Mouse (Mus musculus) heart, postnatal 0 days (tissue): ENCODE measurements at regions not wholly inside any gene's neighbourhood (a gene's known extent, or its start where the extent isn't known, plus 50 kb on each side); places are given as distances from the start of the nearest gene placed in this dataset.

Source experiments
- ATAC-seq: fragments of 200-750 bp; cut with Nextera tagmentation; 2 replicates; pipeline ENCODE4 v1.8.0; 2017; ENCODE audit warnings: low read depth, moderate number of reproducible peaks, moderate library complexity; ENCODE audit not compliant: insufficient read depth
- DNase-seq: peaks from one replicate; pipeline ENCODE4 v3.0.0-alpha.2; 2016; ENCODE audit warnings: low spot score
- H3K27ac ChIP-seq: fragments of 300-500 bp; sonication (generic); 2 replicates; pipeline ENCODE4 v1.5.1; 2014; ENCODE audit warnings: low read depth, mild to moderate bottlenecking
- H3K27me3 ChIP-seq: fragments of 300-500 bp; sonication (generic); 2 replicates; pipeline ENCODE4 v1.6.1; 2014; ENCODE audit warnings: low read length, mixed read lengths; ENCODE audit not compliant: control insufficient read depth, insufficient read depth
- H3K36me3 ChIP-seq: fragments of 300-500 bp; sonication (generic); replicated peaks from 2 replicates; pipeline ENCODE4 v1.6.1; 2014; ENCODE audit warnings: low read length, mixed read lengths; ENCODE audit not compliant: control insufficient read depth, insufficient read depth
- H3K4me1 ChIP-seq: fragments of 300-500 bp; sonication (generic); 2 replicates; pipeline ENCODE4 v1.6.1; 2014; ENCODE audit warnings: antibody characterized with exemption; ENCODE audit not compliant: control insufficient read depth, insufficient read depth
- H3K4me2 ChIP-seq: fragments of 300-500 bp; sonication (generic); 2 replicates; pipeline ENCODE4 v1.6.1; 2014; ENCODE audit warnings: low read depth, mild to moderate bottlenecking, low read length, moderate library complexity
- H3K4me3 ChIP-seq: fragments of 300-500 bp; sonication (generic); 2 replicates; pipeline ENCODE4 v1.5.1; 2014; ENCODE audit warnings: low read depth, low read length
- H3K9ac ChIP-seq: fragments of 300-500 bp; sonication (generic); replicated peaks from 2 replicates; pipeline ENCODE4 v1.6.1; 2014; ENCODE audit warnings: low read depth, low read length, mixed read lengths
- H3K9me3 ChIP-seq: fragments of 300-500 bp; sonication (generic); replicated peaks from 2 replicates; pipeline ENCODE4 v1.6.1; 2016; ENCODE audit warnings: low read length; ENCODE audit not compliant: control insufficient read depth
- CTCF ChIP-seq: IDR thresholded peaks from 2 replicates; pipeline ENCODE4 v1.5.1; 2016; ENCODE audit warnings: antibody characterized with exemption, control low read depth, low read depth
- EP300 ChIP-seq: IDR thresholded peaks from 2 replicates; pipeline ENCODE4 v1.6.1; 2016; ENCODE audit warnings: antibody characterized with exemption, low read depth
- WGBS: fragments of 180-500 bp; shearing (Covaris S2); extraction: QIAGEN DNeasy Blood & Tissue Kit; methylation state at CpG from one replicate; pipeline ENCODE4 v1.1.7; 2014; 5-methylcytosine and 5-hydroxymethylcytosine counted together

GRCm38 (mm10) chr1:88809756-88810155, 107.7 kb upstream of the Arl4c start:
- DNase-seq = no peak
- H3K4me1 ChIP-seq = no peaks in the 10 kb centered on the region
- no peaks in the 10 kb centered on the region for H3K27me3 ChIP-seq
- 76% methylated on average over 2 of the region's 2 CpGs for WGBS
- no peak overlapping the region for H3K4me3 ChIP-seq
- no peaks in the 10 kb centered on the region for H3K9me3 ChIP-seq
- no peak overlapping the region for H3K9ac ChIP-seq
- no peaks in the 10 kb centered on the region for H3K36me3 ChIP-seq
- no peak for ATAC-seq
- H3K4me2 ChIP-seq = no peak overlapping the region
- no peak for TF ChIP-seq EP300
- no peak for TF ChIP-seq CTCF
- no peak overlapping the region for H3K27ac ChIP-seq

DNA sequence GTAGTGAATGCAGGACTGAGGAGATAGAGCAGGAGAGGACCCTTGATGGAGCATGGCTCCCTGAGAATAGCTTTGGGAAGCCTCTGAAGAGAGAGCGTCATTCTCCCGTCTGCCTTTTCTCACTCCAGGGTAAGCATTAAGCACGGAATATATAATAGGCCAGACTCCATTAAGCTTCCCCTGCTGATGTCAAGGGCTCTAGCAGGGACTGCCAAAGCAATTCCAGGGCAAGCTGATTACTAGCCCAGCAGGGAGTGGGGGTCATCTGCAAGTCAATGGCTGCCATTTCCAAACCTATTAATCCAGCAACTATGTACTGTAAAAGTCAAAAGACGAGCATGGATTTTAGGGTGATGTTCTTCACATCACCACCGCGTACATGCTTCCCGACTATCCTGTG, 111.2 kb upstream of the Arl4c start:
- Histone ChIP-seq H3K4me2 (no peak overlapping the region), H3K9ac (no peak overlapping the region), H3K27ac (no peak overlapping the region), H3K9me3 (no peaks in the 10 kb centered on the region), H3K27me3 (no peaks in the 10 kb centered on the region), H3K4me3 (no peak overlapping the region), H3K36me3 (no peaks in the 10 kb centered on the region), H3K4me1 (no peaks in the 10 kb centered on the region)
- no peak for ATAC-seq
- 68% methylated on average over 7 of the region's 7 CpGs for WGBS
- TF ChIP-seq EP300 (no peak), CTCF (no peak)
- no peak for DNase-seq

DNA sequence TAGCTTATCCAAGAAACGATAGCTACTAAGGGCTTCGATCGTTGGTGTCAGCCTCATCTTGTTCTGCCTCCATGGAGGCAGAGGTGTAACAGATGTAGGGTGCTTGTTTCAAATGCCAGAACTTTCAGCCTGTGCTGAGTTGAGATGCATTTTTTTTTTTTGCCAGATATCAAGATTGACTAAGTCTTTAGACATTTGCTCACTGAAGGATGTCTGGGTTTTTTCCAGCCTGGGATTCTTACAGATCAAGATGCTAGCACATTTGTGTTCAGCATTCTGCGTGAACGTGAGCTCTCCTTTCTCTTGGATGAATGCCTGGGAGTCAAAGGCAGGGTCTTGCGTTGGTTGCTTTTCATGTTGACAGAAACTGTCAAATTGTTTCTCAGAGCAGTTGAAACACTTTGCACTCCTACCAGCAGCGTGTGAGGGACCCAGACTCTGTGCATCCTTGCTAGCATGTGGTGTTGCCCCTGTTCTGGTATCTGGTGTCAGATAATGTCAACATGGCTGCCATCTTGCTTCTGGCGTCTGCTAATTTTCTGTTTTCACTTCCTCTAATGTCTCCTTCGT, 114.4 kb upstream of the Arl4c start:
- Histone ChIP-seq H3K9ac (no peak overlapping the region), H3K36me3 (no peaks in the 10 kb centered on the region), H3K4me3 (no peak overlapping the region), H3K4me1 (no peaks in the 10 kb centered on the region), H3K27ac (no peak overlapping the region), H3K4me2 (no peak overlapping the region), H3K27me3 (no peaks in the 10 kb centered on the region), H3K9me3 (no peaks in the 10 kb centered on the region)
- DNase-seq = no peak
- WGBS = 74% methylated on average over 9 of the region's 9 CpGs
- TF ChIP-seq CTCF (no peak), EP300 (no peak)
- no peak for ATAC-seq

DNA sequence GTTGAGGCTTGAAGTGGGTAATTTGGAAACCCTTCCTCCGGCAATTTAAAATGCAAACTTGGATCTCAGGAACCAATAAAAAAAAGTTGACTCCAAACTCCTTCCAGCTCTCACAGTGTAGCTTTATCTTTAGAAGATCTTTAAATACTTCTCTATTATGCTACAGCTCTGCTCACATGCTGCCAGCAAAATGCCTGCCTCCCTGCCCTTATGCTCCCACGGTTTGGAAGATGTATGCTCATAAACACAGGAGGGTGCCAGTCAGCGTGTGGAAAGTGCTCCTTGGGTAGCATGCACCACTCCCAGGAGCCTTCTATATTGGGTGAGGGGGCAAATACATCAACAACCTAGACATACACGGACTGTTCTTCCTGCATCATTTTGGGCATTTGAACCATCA, 123.2 kb upstream of the Arl4c start:
- Histone ChIP-seq H3K4me2 (no peak overlapping the region), H3K27ac (no peak overlapping the region), H3K36me3 (no peaks in the 10 kb centered on the region), H3K9me3 (no peaks in the 10 kb centered on the region), H3K9ac (no peak overlapping the region), H3K4me1 (no peaks in the 10 kb centered on the region), H3K4me3 (no peak overlapping the region), H3K27me3 (no peaks in the 10 kb centered on the region)
- no peak for TF ChIP-seq CTCF
- TF ChIP-seq EP300 = no peak
- WGBS = 75% methylated on average over 4 of the region's 4 CpGs
- DNase-seq (no peak), ATAC-seq (no peak)

DNA sequence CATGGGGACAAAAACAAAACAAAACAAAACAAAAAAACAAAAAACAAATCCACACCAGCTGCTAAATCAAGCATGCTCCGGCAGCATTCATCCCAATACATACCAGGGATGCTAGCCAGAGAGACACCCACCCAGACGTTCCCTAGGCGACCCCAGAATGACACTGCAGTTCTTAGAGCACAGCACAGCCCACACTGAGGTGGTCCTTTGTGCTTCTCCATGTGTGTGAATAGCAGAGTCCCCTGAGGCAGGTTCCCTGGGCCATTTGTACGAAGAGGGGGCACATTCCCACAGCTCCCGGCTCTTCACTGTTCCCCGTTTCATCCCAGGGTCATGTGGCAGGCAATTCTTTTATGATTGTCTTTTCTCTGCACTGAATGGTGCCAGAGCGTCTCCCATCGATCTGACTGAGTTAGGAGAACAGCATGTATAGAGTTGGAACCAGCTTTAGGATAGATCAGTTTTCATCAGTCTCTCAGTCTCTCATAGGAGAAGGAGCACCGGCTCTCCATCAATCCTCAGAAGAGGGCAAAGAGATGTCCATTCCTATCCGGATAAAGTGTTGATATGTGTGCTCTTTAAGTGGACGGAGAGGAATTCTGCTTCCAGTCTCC, 136.7 kb upstream of the Arl4c start:
- Histone ChIP-seq H3K9ac (no peak overlapping the region), H3K4me3 (no peak overlapping the region), H3K9me3 (0 out of 2 replicates have a peak, but pooled peaks cover under 1% of the 10 kb centered on the region), H3K36me3 (no peaks in the 10 kb centered on the region), H3K4me1 (no peaks in the 10 kb centered on the region), H3K27ac (no peak overlapping the region), H3K4me2 (no peak overlapping the region), H3K27me3 (no peaks in the 10 kb centered on the region)
- DNase-seq = no peak
- no peak for ATAC-seq
- WGBS = 60% methylated on average over 11 of the region's 11 CpGs
- TF ChIP-seq EP300 = no peak
- TF ChIP-seq CTCF = no peak
